Mouse (Mus musculus): ENCODE results near the gene Nop2.

- TF ChIP-seq POLR2A (IDR thresholded peaks at IDR 0.05; ENCODE audit: control insufficient read depth, low read depth, low read length) (no peak), CTCF (IDR thresholded peaks at IDR 0.05; ENCODE audit: control insufficient read depth, insufficient read depth, insufficient replicate concordance, low read depth, low read length) (no peak)
These were observed 10.7 kb downstream of the Nop2 start for GRCm38 (mm10) chr6:125142436-125142835.

All from testis, adult 2 months (tissue).